Mouse (Mus musculus) kidney, embryonic 16.5 days (tissue): ENCODE data around the gene Ubl5. TPM values are rescaled to one million over a fixed set of nuclear protein-coding genes. Genes with fewer than 3 reads are reported as not detected.

Source experiments
- ATAC-seq: fragments of 200-750 bp; cut with Nextera tagmentation; 2 replicates; pipeline ENCODE4 v1.8.0; 2017; ENCODE audit warnings: moderate TSS enrichment; ENCODE audit not compliant: low FRiP score, low TSS enrichment
- H3K27ac ChIP-seq: fragments of 300-500 bp; sonication (generic); 2 replicates; pipeline ENCODE4 v1.5.1; 2014; ENCODE audit warnings: low read length
- H3K27me3 ChIP-seq: fragments of 300-500 bp; sonication (generic); 2 replicates; pipeline ENCODE4 v1.6.1; 2014; ENCODE audit warnings: low read length, control low read depth, mixed read lengths; ENCODE audit not compliant: insufficient read depth
- H3K36me3 ChIP-seq: fragments of 300-500 bp; sonication (generic); 2 replicates; pipeline ENCODE4 v1.6.1; 2014; ENCODE audit warnings: low read length, control low read depth, mixed read lengths; ENCODE audit not compliant: insufficient read depth
- H3K4me1 ChIP-seq: fragments of 300-500 bp; sonication (generic); 2 replicates; pipeline ENCODE4 v1.6.1; 2014; ENCODE audit warnings: low read length, control low read depth, mixed read lengths; ENCODE audit not compliant: insufficient read depth
- H3K4me2 ChIP-seq: fragments of 300-500 bp; sonication (generic); replicated peaks from 2 replicates; pipeline ENCODE4 v1.6.1; 2014; ENCODE audit warnings: low read depth, low read length
- H3K4me3 ChIP-seq: fragments of 300-500 bp; sonication (generic); 2 replicates; pipeline ENCODE4 v1.5.1; 2014; ENCODE audit warnings: mild to moderate bottlenecking, low read length
- H3K9ac ChIP-seq: fragments of 300-500 bp; sonication (generic); replicated peaks from 2 replicates; pipeline ENCODE4 v1.6.1; 2014; ENCODE audit warnings: low read length
- H3K9me3 ChIP-seq: fragments of 300-500 bp; sonication (generic); 2 replicates; pipeline ENCODE4 v1.6.1; 2016; ENCODE audit warnings: low read length, control low read depth
- WGBS: fragments of 180-500 bp; shearing (Covaris S2); extraction: QIAGEN DNeasy Blood & Tissue Kit; methylation state at CpG from one replicate; pipeline ENCODE4 v1.1.7; 2014; 5-methylcytosine and 5-hydroxymethylcytosine counted together
- polyA plus RNA-seq: library from polyadenylated mRNA; unstranded; fragments of >200 nt; fragmentation: Nextera tagmentation; extraction: Ambion mirVana; gene quantifications from 2 replicates; pipeline ENCODE4 v1.2.1, GENCODE M21; 2015

Gene Ubl5
- polyA plus RNA-seq, 1 experiment from 2014 or later: 331 TPM

- ATAC-seq: no peak
- 71% methylated on average over 3 of the region's 3 CpGs for WGBS
Observed at GRCm38 (mm10) chr9:20636256-20636655, 6.4 kb upstream of the Ubl5 start.

GRCm38 (mm10) chr9:20636790-20637189, 5.9 kb upstream of the Ubl5 start:
- Histone ChIP-seq H3K4me1 (peaks cover 11% of the 10 kb centered on the region), H3K27ac (no peak overlapping the region), H3K9me3 (no peaks in the 10 kb centered on the region), H3K27me3 (no peaks in the 10 kb centered on the region), H3K36me3 (peaks cover 24% of the 10 kb centered on the region), H3K9ac (no peak overlapping the region), H3K4me3 (no peak overlapping the region), H3K4me2 (no peak overlapping the region)
- no peak for ATAC-seq
- 81% methylated on average over 2 of the region's 2 CpGs for WGBS

More at GRCm38 (mm10) chr9:20636256-20636655, 6.4 kb upstream of the Ubl5 start:
- H3K27me3 ChIP-seq: no peaks in the 10 kb centered on the region
- no peak overlapping the region for H3K27ac ChIP-seq
- no peak overlapping the region for H3K4me3 ChIP-seq
- peaks cover 24% of the 10 kb centered on the region for H3K36me3 ChIP-seq
- no peak overlapping the region for H3K9ac ChIP-seq
- H3K9me3 ChIP-seq: no peaks in the 10 kb centered on the region
- no peak overlapping the region for H3K4me2 ChIP-seq
- peaks cover 7% of the 10 kb centered on the region for H3K4me1 ChIP-seq

GRCm38 (mm10) chr9:20638552-20638951, 4.1 kb upstream of the Ubl5 start:
- WGBS: 94% methylated on average over 19 of the region's 19 CpGs
- no peak for ATAC-seq
- H3K27ac ChIP-seq: no peak overlapping the region
- H3K4me1 ChIP-seq: peaks cover 14% of the 10 kb centered on the region
- H3K27me3 ChIP-seq: no peaks in the 10 kb centered on the region
- H3K4me2 ChIP-seq: no peak overlapping the region
- no peak overlapping the region for H3K4me3 ChIP-seq
- H3K36me3 ChIP-seq: peaks cover 24% of the 10 kb centered on the region
- H3K9ac ChIP-seq: no peak overlapping the region
- no peaks in the 10 kb centered on the region for H3K9me3 ChIP-seq

- Histone ChIP-seq H3K4me1 (peaks cover 17% of the 10 kb centered on the region), H3K27ac (no peak overlapping the region), H3K9ac (no peak overlapping the region), H3K36me3 (peaks cover 24% of the 10 kb centered on the region), H3K9me3 (no peaks in the 10 kb centered on the region), H3K4me2 (no peak overlapping the region), H3K4me3 (no peak overlapping the region), H3K27me3 (no peaks in the 10 kb centered on the region)
- 91% methylated on average over 4 of the region's 4 CpGs for WGBS
- ATAC-seq: no peak
Observed at GRCm38 (mm10) chr9:20639486-20639885, 3.2 kb upstream of the Ubl5 start.

- Histone ChIP-seq H3K27ac (peak overlapping the region; percentile 44; the same call in 1 of the 2 replicates), H3K27me3 (no peaks in the 10 kb centered on the region), H3K4me3 (peak overlapping the region; percentile 94), H3K36me3 (peaks cover 24% of the 10 kb centered on the region), H3K4me2 (peak overlapping the region; percentile 99), H3K9ac (peak overlapping the region; percentile 87), H3K4me1 (peaks cover 25% of the 10 kb centered on the region), H3K9me3 (no peaks in the 10 kb centered on the region)
- 10% methylated on average over 6 of the region's 6 CpGs for WGBS
- no peak for ATAC-seq
Observed at GRCm38 (mm10) chr9:20641501-20641900, 1.2 kb upstream of the Ubl5 start.

DNA sequence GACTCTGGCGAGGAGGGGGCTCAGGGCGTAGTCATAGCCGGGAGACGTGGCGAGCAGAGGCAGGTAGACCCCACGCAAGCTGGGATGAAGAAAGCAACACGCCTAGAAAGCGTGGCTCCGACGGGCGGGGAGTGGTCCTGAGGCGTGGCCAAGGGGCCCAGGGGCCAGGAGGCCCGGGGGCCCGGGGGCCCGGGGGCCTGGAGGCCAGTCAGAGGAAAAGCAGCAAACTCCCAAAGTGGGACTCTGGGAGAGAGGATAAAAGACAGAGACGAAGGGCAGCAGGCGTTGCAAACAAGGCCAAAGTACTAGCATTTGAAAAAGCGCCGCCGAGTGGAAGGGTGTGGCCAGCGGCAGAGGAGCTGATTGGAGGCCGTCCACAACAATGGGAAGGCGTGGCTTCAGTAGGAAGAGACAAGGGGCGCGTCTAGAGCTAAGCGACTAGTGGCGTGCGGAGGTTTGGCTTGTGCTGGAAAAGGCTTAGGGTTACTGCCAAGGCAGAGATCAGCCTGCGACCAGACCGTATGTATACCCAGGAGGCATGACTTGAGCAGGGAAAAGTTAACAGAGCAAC, 303 bp downstream of the Ubl5 start:
- ATAC-seq: peak; percentile 89
- H3K36me3 ChIP-seq: peaks cover 24% of the 10 kb centered on the region
- peak overlapping the region; percentile 97 for H3K27ac ChIP-seq
- H3K4me2 ChIP-seq: peak overlapping the region; percentile 99
- peak overlapping the region; percentile 87 for H3K9ac ChIP-seq
- no peaks in the 10 kb centered on the region for H3K27me3 ChIP-seq
- H3K4me1 ChIP-seq: peaks cover 25% of the 10 kb centered on the region
- no peaks in the 10 kb centered on the region for H3K9me3 ChIP-seq
- H3K4me3 ChIP-seq: peak overlapping the region; percentile 94
- WGBS: under 1% methylated on average over 30 of the region's 30 CpGs

DNA sequence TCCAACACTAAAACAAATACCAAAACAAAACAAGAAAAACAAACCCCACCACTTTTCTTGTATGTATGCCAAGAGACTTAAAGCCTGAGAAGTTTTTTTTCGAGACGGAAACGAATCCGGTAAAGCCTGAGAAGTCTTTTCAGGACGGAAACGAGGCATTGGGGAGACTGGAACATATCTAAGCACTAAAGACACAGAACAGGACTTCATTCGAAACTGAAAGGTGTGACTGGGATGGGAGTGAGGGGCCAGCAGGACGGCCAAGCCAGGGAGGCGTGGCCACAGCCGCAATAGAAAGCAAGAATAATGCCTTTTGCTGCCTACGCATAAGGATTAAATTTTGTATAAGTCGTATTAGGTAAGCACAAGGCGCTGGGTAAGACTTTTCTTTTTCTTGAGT, 1.1 kb downstream of the Ubl5 start:
- peak overlapping the region; percentile 94 for H3K4me3 ChIP-seq
- H3K27me3 ChIP-seq: no peaks in the 10 kb centered on the region
- H3K4me1 ChIP-seq: peaks cover 25% of the 10 kb centered on the region
- H3K36me3 ChIP-seq: peaks cover 16% of the 10 kb centered on the region
- WGBS: 5% methylated on average over 13 of the region's 13 CpGs
- H3K9ac ChIP-seq: peak overlapping the region; percentile 87
- H3K4me2 ChIP-seq: peak overlapping the region; percentile 99
- H3K27ac ChIP-seq: peak overlapping the region; percentile 97
- no peak for ATAC-seq
- no peaks in the 10 kb centered on the region for H3K9me3 ChIP-seq

GRCm38 (mm10) chr9:20644360-20645081, 1.8 kb downstream of the Ubl5 start, which contains the start of gene Fbxl12:
Gene Fbxl12 (minus strand): TSS chr9:20644767.
- Histone ChIP-seq H3K9me3 (no peaks in the 10 kb centered on the region), H3K9ac (peak within 1 kb of the TSS; percentile 87), H3K4me2 (peak within 1 kb of the TSS; percentile 99), H3K4me1 (peaks cover 25% of the 10 kb centered on the region), H3K4me3 (peak within 1 kb of the TSS; percentile 94), H3K27ac (peak within 1 kb of the TSS; percentile 97), H3K27me3 (no peaks in the 10 kb centered on the region), H3K36me3 (peaks cover 10% of the 10 kb centered on the region)
- WGBS: under 1% methylated on average over 43 of the region's 43 CpGs
- ATAC-seq: no peak

GRCm38 (mm10) chr9:20645121-20645520, 2.4 kb downstream of the Ubl5 start:
- Histone ChIP-seq H3K4me1 (peaks cover 25% of the 10 kb centered on the region), H3K27ac (peak overlapping the region; percentile 82; the same call in 1 of the 2 replicates), H3K9ac (peak overlapping the region; percentile 87), H3K4me2 (peak overlapping the region; percentile 99), H3K36me3 (peaks cover 10% of the 10 kb centered on the region), H3K9me3 (no peaks in the 10 kb centered on the region), H3K27me3 (no peaks in the 10 kb centered on the region), H3K4me3 (peak overlapping the region; percentile 94)
- no peak for ATAC-seq
- 3% methylated on average over 17 of the region's 17 CpGs for WGBS
